Mouse (Mus musculus) G1E-ER4 (cell line): ENCODE measurements at regions not wholly inside any gene's neighbourhood (a gene's known extent, or its start where the extent isn't known, plus 50 kb on each side); places are given as distances from the start of the nearest gene placed in this dataset.

ENCODE experiments used
- GATA1 ChIP-seq: IDR thresholded peaks from one replicate; pipeline ENCODE4 v1.8.0; 2012; ENCODE audit warnings: low read length, inconsistent platforms

GRCm38 (mm10) chr8:42183288-42183878, 766.5 kb upstream of the Frg1 start:
- no peak for TF ChIP-seq GATA1

GRCm38 (mm10) chr8:42162441-42162840, 745.6 kb upstream of the Frg1 start:
- TF ChIP-seq GATA1, result no peak

DNA sequence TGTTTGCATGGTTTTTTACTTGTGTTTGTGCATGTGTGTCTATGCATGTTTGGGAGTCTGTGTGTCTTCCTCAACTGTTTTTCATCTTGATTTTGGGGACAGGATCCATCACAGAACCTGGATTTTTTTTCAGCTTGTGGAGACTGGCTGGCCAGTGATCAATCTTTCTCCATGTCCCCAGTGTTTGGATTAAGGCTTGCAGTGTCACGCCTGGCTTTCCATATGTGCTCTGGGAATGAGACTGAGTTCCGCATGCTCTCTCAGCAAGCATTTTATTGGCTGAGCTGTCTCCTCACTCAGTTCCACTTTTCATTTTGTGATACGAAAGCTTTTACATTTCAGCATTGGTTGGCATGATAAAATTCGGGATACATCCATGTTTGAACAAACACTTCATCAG, 740.1 kb upstream of the Frg1 start:
- TF ChIP-seq GATA1, result no peak

- no peak for TF ChIP-seq GATA1
These were observed 739.7 kb upstream of the Frg1 start for GRCm38 (mm10) chr8:42156588-42156987.

DNA sequence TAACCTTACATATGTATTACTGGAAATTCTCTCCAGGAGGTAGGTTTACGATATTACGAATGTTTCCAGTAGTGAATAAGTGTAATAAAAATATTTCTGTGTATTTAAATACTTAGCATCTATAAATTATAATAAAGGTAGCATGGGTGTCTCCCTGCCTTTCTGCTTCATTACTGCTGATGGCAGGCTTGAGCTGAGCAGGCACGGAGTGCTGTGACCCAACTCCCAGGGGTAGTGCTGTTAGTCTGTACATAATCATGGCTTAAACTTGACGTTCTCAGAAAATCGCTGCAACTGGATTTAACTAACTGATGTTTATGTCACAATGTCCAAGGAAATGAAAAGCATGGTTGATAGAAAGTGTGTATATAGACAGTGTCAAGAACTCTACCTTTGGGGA, 727.8 kb upstream of the Frg1 start:
- TF ChIP-seq GATA1, result no peak

GRCm38 (mm10) chr8:42144220-42144619, 727.3 kb upstream of the Frg1 start:
- no peak for TF ChIP-seq GATA1

GRCm38 (mm10) chr8:42107582-42107981, 690.7 kb upstream of the Frg1 start:
- TF ChIP-seq GATA1, result no peak

DNA sequence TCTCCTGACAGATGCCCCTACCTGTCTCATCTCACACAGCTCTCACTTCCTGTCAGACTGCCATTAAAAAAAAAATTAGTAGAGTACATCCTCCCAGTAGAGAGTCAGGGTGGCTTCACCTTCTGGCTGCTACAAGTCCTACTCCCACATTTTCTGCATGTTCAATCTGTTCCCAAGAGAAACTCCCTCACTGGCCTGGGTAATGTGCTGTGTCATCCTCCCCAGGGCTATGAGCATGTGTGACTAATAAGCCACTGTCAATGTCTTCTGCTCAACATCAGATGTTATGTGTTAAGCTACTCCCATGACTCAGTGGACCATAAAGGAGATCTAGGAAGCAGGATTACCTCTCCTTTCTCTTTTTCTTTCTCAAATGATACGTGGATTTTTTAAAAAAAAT, 652.4 kb upstream of the Frg1 start:
- TF ChIP-seq GATA1, result no peak

GRCm38 (mm10) chr8:42043526-42043925, 626.7 kb upstream of the Frg1 start:
- TF ChIP-seq GATA1, result no peak

DNA sequence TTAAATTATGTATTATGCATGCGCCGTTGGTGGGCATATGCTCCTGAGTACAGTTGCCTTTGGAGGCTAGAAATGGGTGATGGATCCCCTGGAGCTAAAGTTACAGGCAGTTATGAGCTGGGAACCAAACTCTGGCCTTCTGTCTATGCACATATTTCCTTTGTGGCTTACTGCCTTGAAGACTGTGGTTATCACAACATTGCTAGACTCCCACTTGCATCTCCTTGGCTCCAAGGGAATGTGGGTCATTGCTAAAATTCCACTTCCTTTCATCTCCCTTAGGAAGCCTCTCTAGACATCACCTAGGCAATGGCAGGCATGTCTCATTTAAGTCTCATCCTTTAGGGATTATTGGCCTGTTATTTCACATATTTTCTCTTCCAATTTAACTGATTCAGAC, 622.4 kb upstream of the Frg1 start:
- no peak for TF ChIP-seq GATA1

- no peak for TF ChIP-seq GATA1
These were observed 610.1 kb upstream of the Frg1 start for GRCm38 (mm10) chr8:42026934-42027333.

GRCm38 (mm10) chr8:42017786-42018185, 600.9 kb upstream of the Frg1 start:
- TF ChIP-seq GATA1, result no peak

DNA sequence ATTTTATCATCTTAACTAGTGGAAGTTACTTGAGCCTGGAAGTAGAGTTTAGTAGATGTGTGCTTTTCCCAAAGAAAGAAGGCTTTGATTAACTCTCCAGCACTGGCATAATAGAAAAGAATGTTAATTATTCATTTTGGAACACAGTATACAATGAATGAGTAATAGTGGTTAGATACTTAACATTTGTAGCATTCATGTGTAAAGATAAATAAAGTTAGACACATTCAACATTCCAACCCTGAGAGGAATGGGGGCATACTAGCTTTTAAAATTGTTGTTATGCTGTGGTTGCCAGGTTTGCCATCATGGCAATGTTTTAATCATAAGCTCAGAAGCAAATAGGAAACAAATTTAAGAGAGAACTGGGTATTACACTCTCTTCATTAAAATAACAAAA, 586.3 kb upstream of the Frg1 start:
- TF ChIP-seq GATA1, result no peak

DNA sequence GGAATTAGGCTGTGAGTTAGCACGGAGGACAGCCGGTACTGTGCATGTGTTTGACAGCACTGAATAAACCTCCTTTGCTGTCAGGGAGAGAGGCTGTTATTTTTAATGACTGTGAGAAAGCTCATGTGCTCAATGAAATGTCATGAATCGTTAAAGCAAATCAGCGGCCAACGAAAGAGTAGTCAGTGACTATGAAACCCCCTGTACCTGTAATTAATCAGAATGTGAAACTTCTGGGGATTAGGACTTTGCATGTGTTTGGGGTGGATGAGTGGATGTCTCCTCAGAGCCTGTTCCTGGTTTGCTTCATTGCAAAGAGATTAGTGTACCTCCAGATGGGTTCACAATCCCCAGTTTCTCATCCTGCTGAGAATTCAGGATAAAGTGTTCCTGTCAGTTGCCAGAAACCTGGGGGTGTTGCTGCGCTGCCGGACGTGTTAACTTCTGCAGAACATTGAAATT, 572.2 kb upstream of the Frg1 start:
- no peak for TF ChIP-seq GATA1

GRCm38 (mm10) chr8:41988216-41988615, 571.3 kb upstream of the Frg1 start:
- TF ChIP-seq GATA1, result no peak

- no peak for TF ChIP-seq GATA1
These were observed 570.5 kb upstream of the Frg1 start for GRCm38 (mm10) chr8:41987417-41987816.

- no peak for TF ChIP-seq GATA1
These were observed 555.5 kb upstream of the Frg1 start for GRCm38 (mm10) chr8:41972416-41972815.

DNA sequence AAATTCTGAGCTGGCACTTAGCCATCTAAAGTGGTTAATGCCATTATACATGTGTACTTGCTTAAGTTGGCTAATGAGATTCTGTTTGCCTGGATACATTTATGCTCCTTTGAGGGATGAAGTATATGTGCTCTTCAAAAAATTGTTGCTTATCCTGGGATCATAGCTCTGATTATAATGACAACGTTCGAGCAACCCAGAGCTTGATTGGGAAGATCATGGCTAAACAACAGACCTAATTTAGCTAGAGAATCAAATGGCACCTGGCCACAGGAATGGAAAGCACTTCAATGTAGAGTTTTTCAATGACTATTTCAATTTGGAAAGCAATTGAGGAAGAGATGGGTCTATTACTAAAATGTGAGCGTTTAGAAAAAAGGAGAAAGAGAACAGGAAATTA, 553.7 kb upstream of the Frg1 start:
- no peak for TF ChIP-seq GATA1
